Mouse (Mus musculus) embryonic fibroblast, embryonic 13.5 days (primary cell): ENCODE data around the gene Eif2b2. TPM values are rescaled to one million over a fixed set of nuclear protein-coding genes. Genes with fewer than 3 reads are reported as not detected.

Experiments used
- H3K27ac ChIP-seq: 2 replicates; pipeline ENCODE4 v1.5.1; 2012; ENCODE audit warnings: low read length, control low read depth, inconsistent platforms; ENCODE audit not compliant: insufficient read depth
- H3K4me1 ChIP-seq: 2 replicates; pipeline ENCODE4 v1.6.1; 2011; ENCODE audit warnings: low read length; ENCODE audit not compliant: control insufficient read depth, insufficient read depth
- H3K4me3 ChIP-seq: 2 replicates; pipeline ENCODE4 v1.5.1; 2011; ENCODE audit warnings: mild to moderate bottlenecking, control low read depth, low read length; ENCODE audit not compliant: insufficient read depth
- CTCF ChIP-seq: IDR thresholded peaks from 2 replicates; pipeline ENCODE4 v1.5.1; 2011; ENCODE audit warnings: mild to moderate bottlenecking, control low read depth, low read length, moderate library complexity, borderline replicate concordance; ENCODE audit not compliant: insufficient read depth
- POLR2A ChIP-seq: IDR thresholded peaks from 2 replicates; pipeline ENCODE4 v1.6.1; 2011; ENCODE audit warnings: low read depth, mild to moderate bottlenecking, control low read depth, low read length, moderate library complexity
- polyA plus RNA-seq: library from polyadenylated mRNA; stranded (reverse); fragments of >200 nt; gene quantifications from 2 replicates; pipeline ENCODE4 v1.2.4, GENCODE M21; 2011; ENCODE audit warnings: low read depth; ENCODE audit not compliant: missing spikeins, insufficient read length

The Eif2b2 gene
- polyA plus RNA-seq, 1 experiment = 54.8 TPM

- Histone ChIP-seq H3K27ac (no peak overlapping the region), H3K4me1 (no peaks in the 10 kb centered on the region), H3K4me3 (no peak overlapping the region)
- TF ChIP-seq CTCF = no peak
- TF ChIP-seq POLR2A = no peak
These were observed 41.0 kb upstream of the Eif2b2 start for GRCm38 (mm10) chr12:85178294-85178693.

DNA sequence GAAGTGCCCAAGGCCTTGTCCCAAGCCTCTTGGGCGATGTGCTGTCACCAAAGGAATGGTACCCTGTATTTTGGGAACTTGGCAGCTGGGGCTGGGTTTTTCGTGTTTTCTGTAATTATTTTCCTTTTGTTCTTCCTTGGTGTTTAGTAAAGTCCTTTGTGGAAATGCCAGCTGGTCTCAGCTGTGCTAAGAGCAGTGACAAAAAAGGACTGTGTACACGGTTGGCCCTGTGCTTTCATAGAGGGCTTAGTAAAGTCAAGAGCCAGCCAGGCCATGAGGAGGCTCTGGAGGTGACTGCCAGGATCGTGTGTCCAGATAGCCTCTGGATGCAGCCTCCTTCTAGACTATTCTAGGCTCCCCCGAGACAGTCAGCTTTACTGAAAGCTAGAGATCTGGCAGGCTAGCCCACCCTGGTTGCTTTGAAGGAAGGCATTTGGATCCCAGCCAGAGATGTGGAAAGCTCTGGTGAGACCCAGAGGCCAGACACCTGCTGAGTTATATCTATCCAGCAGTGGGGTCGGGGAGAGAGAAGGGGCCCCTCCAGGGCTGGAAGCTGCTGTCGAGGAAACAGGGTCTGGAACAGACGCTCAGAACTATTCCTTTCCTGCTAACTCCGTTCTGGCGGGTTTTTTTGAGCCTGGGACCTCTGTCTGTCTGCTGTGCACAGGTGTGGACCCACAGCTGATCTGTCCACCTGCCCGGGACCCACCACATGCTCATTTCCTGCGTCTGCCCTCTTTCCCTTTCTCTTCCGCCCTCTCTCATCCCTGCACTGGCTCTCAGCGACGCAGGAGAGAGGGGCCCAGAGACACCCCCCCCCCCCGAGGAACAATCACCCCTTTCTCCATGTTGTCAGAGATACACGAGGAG, 37.6 kb upstream of the Eif2b2 start:
- Histone ChIP-seq H3K4me3 (no peak overlapping the region), H3K4me1 (peaks cover 9% of the 10 kb centered on the region), H3K27ac (no peak overlapping the region)
- no peak for TF ChIP-seq POLR2A
- no peak for TF ChIP-seq CTCF

DNA sequence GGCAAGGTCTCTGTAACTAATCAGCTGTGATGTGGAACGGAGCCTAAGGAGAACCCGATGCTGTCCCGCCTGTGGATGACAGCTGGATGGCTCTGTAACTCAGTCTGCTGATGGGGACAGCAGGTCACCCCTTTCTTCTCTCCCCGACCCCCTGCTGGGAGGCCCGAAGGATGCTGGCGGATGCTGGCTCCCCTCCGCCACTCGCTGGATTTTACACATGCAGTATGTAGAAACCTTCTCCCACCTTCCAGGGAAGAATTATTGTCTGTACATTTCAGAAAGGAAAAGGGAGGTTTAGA, 37.0 kb upstream of the Eif2b2 start:
- Histone ChIP-seq H3K27ac (no peak overlapping the region), H3K4me1 (peaks cover 9% of the 10 kb centered on the region), H3K4me3 (no peak overlapping the region)
- TF ChIP-seq CTCF = no peak
- TF ChIP-seq POLR2A = no peak

- TF ChIP-seq POLR2A (no peak), CTCF (no peak)
These were observed 36.4 kb upstream of the Eif2b2 start for GRCm38 (mm10) chr12:85182898-85183297.

GRCm38 (mm10) chr12:85184118-85184517, 35.2 kb upstream of the Eif2b2 start:
- no peak overlapping the region for H3K4me3 ChIP-seq

More at GRCm38 (mm10) chr12:85182898-85183297, 36.4 kb upstream of the Eif2b2 start:
- no peak overlapping the region for H3K4me3 ChIP-seq
- peaks cover 9% of the 10 kb centered on the region for H3K4me1 ChIP-seq
- H3K27ac ChIP-seq = no peak overlapping the region

DNA sequence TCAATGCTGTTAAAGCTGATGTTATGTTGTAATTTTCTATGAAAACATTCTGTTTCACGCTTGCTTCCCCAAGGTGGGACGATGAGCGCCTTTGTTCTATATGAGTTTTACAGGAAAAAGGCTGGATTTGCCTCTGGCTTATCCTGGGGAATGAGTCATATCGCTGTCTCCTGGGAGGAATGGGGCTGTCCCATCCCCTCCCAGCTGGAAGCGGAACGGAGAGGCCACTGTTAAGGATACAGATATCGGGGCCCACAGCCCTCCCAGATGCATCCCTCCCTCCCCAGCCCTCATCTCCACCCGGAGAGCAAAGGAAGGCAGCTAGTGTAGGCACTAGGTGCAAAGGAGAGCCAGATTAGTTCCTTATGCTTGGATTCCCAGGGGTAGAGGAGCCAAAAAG, 33.5 kb upstream of the Eif2b2 start:
- TF ChIP-seq POLR2A = no peak
- no peak for TF ChIP-seq CTCF
- Histone ChIP-seq H3K4me1 (peaks cover 9% of the 10 kb centered on the region), H3K27ac (peak overlapping the region; percentile 44; the same call in 1 of the 2 replicates), H3K4me3 (no peak overlapping the region)

More at GRCm38 (mm10) chr12:85184118-85184517, 35.2 kb upstream of the Eif2b2 start:
- TF ChIP-seq POLR2A (no peak), CTCF (no peak)
- Histone ChIP-seq H3K4me1 (peaks cover 9% of the 10 kb centered on the region), H3K27ac (no peak overlapping the region)

- H3K4me3 ChIP-seq = no peak overlapping the region
- no peak for TF ChIP-seq CTCF
- no peak for TF ChIP-seq POLR2A
- H3K27ac ChIP-seq = peak overlapping the region; percentile 44; the same call in 1 of the 2 replicates
These were observed 32.9 kb upstream of the Eif2b2 start for GRCm38 (mm10) chr12:85186361-85186760.

DNA sequence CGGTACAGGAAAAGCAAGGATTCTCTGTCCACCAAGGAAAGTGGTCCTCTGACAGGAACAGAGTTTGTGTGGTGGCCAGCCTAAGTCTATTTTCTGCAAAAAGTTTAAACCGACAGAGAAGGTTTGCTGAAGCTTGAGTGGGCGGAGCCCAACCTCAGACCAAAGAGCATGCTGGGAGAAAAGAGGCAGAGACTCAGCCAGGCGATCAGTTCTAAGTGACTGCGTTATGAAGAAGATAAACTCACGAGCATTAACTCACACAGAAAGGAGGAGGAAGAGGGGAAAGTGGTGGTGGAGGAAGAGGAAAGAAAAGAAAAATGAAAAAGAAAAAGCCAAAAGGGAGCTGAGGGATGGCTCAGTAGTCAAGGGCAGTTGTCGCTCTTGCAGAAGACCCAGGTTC, 29.0 kb upstream of the Eif2b2 start:
- TF ChIP-seq CTCF (no peak), POLR2A (no peak)
- H3K27ac ChIP-seq = no peak overlapping the region
- H3K4me3 ChIP-seq = no peak overlapping the region
- H3K4me1 ChIP-seq = peaks cover 17% of the 10 kb centered on the region

More at GRCm38 (mm10) chr12:85186361-85186760, 32.9 kb upstream of the Eif2b2 start:
- peaks cover 9% of the 10 kb centered on the region for H3K4me1 ChIP-seq

- Histone ChIP-seq H3K4me1 (peaks cover 11% of the 10 kb centered on the region), H3K4me3 (no peak overlapping the region), H3K27ac (peak overlapping the region; percentile 3; the same call in 1 of the 2 replicates)
- TF ChIP-seq POLR2A (no peak), CTCF (no peak)
These were observed 26.7 kb upstream of the Eif2b2 start for GRCm38 (mm10) chr12:85192461-85193108.

- Histone ChIP-seq H3K4me1 (peaks cover 11% of the 10 kb centered on the region), H3K27ac (no peak overlapping the region)
- TF ChIP-seq POLR2A = no peak
- no peak for TF ChIP-seq CTCF
These were observed 26.1 kb upstream of the Eif2b2 start for GRCm38 (mm10) chr12:85193146-85193545.

More at GRCm38 (mm10) chr12:85193146-85193545, 26.1 kb upstream of the Eif2b2 start:
- H3K4me3 ChIP-seq = no peak overlapping the region
